Mouse (Mus musculus): Measurements from ENCODE around the gene Hecw1. TPM values are rescaled to one million over a fixed set of nuclear protein-coding genes. Genes with fewer than 3 reads are reported as not detected.
"Not testable (repeated sequence)": the region's sequence is repeated elsewhere in the genome, so short reads cannot be mapped to it uniquely, and the experiment has no call there.

The Hecw1 gene
- polyA plus RNA-seq, 1 experiment = 0.03 TPM

DNA sequence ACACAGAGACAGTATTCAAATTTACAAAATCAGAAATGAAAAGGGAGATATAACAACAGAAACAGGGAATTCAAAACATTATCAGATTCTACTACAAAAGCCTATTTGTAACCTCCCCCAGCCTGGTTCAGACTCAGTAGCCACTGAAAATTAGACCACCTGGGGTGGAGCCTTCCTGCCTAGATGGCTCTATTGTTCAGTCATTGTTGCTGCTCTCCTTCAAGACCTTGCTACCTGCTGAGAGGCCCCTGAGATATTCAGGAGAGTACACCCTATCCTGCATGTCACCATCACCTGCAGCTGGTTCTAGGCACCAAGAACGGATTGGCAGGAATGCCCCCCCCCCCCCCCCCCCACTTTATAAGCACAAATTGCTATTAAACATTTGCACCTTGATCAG is 233.0 kb downstream of the Hecw1 start:
- H3K36me3 ChIP-seq (ENCODE audit: control insufficient read depth, insufficient read depth, low read length) = no peaks in the 10 kb centered on the region
- H3K4me3 ChIP-seq (ENCODE audit: insufficient read depth, low read depth, low read length) = no peak overlapping the region
- 44% methylated on average over 1 of the region's 1 CpGs for WGBS
- no peak for DNase-seq
- H3K27me3 ChIP-seq (replicated peaks; ENCODE audit: control insufficient read depth, insufficient read depth, low read length) = no peaks in the 10 kb centered on the region
- H3K27ac ChIP-seq (ENCODE audit: insufficient read depth, low read depth, low read length) = no peak overlapping the region
- H3K4me1 ChIP-seq (ENCODE audit: control insufficient read depth, insufficient read depth, low read length) = no peaks in the 10 kb centered on the region
- TF ChIP-seq CTCF (conservative IDR thresholded peaks at IDR 0.05; ENCODE audit: insufficient read depth, insufficient read length, low read depth, low read length) (no peak), POLR2A (IDR thresholded peaks at IDR 0.05; ENCODE audit: low read depth, low read length) (no peak)

DNA sequence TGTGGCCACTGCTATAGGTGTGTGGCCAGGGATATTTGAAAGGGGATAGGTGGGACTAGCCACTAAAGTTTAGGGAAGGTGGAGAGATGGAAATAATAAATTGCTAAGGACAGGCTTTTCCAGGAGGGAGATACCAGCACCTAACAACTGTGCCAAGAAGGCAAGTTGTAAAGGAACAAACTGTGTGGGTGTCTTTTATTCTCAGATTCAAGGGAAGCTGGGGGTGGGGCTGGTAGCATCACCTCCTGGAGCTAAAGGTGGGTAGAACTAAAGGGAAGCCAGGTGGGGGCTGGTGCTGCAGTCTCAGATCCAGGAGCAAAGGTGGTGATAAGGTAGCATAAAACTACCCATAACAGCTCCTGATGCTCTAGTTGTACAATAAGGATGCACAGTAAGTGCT is 251.6 kb downstream of the Hecw1 start:
- no peak for TF ChIP-seq CTCF (conservative IDR thresholded peaks at IDR 0.05; ENCODE audit: insufficient read depth, insufficient read length, low read depth, low read length)
- no peak for TF ChIP-seq POLR2A (IDR thresholded peaks at IDR 0.05; ENCODE audit: low read depth, low read length)
- Histone ChIP-seq H3K4me3 (ENCODE audit: insufficient read depth, low read depth, low read length) (no peak overlapping the region), H3K36me3 (ENCODE audit: control insufficient read depth, insufficient read depth, low read length) (no peaks in the 10 kb centered on the region), H3K4me1 (ENCODE audit: control insufficient read depth, insufficient read depth, low read length) (no peaks in the 10 kb centered on the region), H3K27ac (ENCODE audit: insufficient read depth, low read depth, low read length) (no peak overlapping the region), H3K27me3 (replicated peaks; ENCODE audit: control insufficient read depth, insufficient read depth, low read length) (no peaks in the 10 kb centered on the region)
- DNase-seq = no peak

- not testable (repeated sequence) for H3K4me3 ChIP-seq (ENCODE audit: insufficient read depth, low read depth, low read length); H3K27me3 ChIP-seq (replicated peaks; ENCODE audit: control insufficient read depth, insufficient read depth, low read length); H3K36me3 ChIP-seq (ENCODE audit: control insufficient read depth, insufficient read depth, low read length); DNase-seq; H3K4me1 ChIP-seq (ENCODE audit: control insufficient read depth, insufficient read depth, low read length); H3K27ac ChIP-seq (ENCODE audit: insufficient read depth, low read depth, low read length)
- 39% methylated on average over 9 of the region's 9 CpGs for WGBS
These were observed 262.1 kb downstream of the Hecw1 start for GRCm38 (mm10) chr13:14260939-14261338.

GRCm38 (mm10) chr13:14245946-14246345 is 277.1 kb downstream of the Hecw1 start:
- TF ChIP-seq POLR2A (IDR thresholded peaks at IDR 0.05; ENCODE audit: low read depth, low read length) = no peak
- no peak for TF ChIP-seq CTCF (conservative IDR thresholded peaks at IDR 0.05; ENCODE audit: insufficient read depth, insufficient read length, low read depth, low read length)
- Histone ChIP-seq H3K4me3 (ENCODE audit: insufficient read depth, low read depth, low read length) (no peak overlapping the region), H3K4me1 (ENCODE audit: control insufficient read depth, insufficient read depth, low read length) (no peaks in the 10 kb centered on the region), H3K27me3 (replicated peaks; ENCODE audit: control insufficient read depth, insufficient read depth, low read length) (no peaks in the 10 kb centered on the region), H3K27ac (ENCODE audit: insufficient read depth, low read depth, low read length) (no peak overlapping the region), H3K36me3 (ENCODE audit: control insufficient read depth, insufficient read depth, low read length) (no peaks in the 10 kb centered on the region)
- 46% methylated on average over 2 of the region's 2 CpGs for WGBS
- DNase-seq = no peak

DNA sequence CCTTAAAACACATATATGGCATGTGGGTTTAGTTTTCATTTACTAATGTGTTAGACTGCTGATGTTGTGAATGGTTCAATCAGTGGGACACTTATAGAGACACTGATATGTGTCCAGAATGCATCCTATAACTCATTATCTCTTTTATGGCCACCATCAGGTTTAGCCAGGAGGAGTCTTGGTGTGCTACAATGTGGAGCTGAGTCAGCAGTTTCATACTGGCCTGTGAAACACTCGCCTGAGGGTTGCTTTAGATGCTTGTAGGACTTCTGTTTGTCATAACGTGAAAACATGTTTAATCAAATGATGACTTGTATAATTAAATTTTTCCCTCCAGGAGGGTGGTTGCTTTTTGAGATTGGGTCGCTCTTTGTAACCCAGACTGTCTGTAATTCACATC is 343.4 kb downstream of the Hecw1 start:
- no peak overlapping the region for H3K27ac ChIP-seq (ENCODE audit: insufficient read depth, low read depth, low read length)
- no peak for DNase-seq
- H3K27me3 ChIP-seq (replicated peaks; ENCODE audit: control insufficient read depth, insufficient read depth, low read length) = no peaks in the 10 kb centered on the region
- WGBS = 82% methylated on average over 3 of the region's 3 CpGs
- no peak overlapping the region for H3K4me3 ChIP-seq (ENCODE audit: insufficient read depth, low read depth, low read length)
- peaks cover 1% of the 10 kb centered on the region; the same call in 1 of the 2 replicates for H3K36me3 ChIP-seq (ENCODE audit: control insufficient read depth, insufficient read depth, low read length)
- no peaks in the 10 kb centered on the region for H3K4me1 ChIP-seq (ENCODE audit: control insufficient read depth, insufficient read depth, low read length)
- TF ChIP-seq POLR2A (IDR thresholded peaks at IDR 0.05; ENCODE audit: low read depth, low read length) = no peak
- no peak for TF ChIP-seq CTCF (conservative IDR thresholded peaks at IDR 0.05; ENCODE audit: insufficient read depth, insufficient read length, low read depth, low read length)

DNA sequence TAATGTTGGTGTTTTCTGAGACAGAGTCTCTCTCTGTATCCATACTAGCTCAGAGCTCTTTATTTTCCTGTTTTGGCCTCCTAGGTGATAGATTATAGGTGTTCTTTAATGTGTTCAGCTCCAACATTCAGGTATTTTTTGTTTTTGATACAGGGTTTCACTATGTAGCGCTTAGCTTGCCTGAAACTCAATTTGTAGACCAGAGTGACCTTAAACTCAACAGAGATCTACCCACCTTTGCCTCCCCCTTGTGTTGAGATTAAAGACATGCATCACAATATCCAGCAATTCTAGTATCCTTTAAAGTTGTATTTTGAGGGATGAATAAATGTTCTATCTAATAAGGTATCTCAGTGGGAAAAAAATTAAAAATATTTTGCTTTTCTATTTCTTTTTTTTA is 345.0 kb downstream of the Hecw1 start:
- Histone ChIP-seq H3K36me3 (ENCODE audit: control insufficient read depth, insufficient read depth, low read length) (peaks cover 1% of the 10 kb centered on the region; the same call in 1 of the 2 replicates), H3K4me1 (ENCODE audit: control insufficient read depth, insufficient read depth, low read length) (no peaks in the 10 kb centered on the region), H3K27ac (ENCODE audit: insufficient read depth, low read depth, low read length) (no peak overlapping the region), H3K4me3 (ENCODE audit: insufficient read depth, low read depth, low read length) (no peak overlapping the region), H3K27me3 (replicated peaks; ENCODE audit: control insufficient read depth, insufficient read depth, low read length) (no peaks in the 10 kb centered on the region)
- 65% methylated on average over 1 of the region's 1 CpGs for WGBS
- peak; percentile 12 for DNase-seq
- TF ChIP-seq CTCF (conservative IDR thresholded peaks at IDR 0.05; ENCODE audit: insufficient read depth, insufficient read length, low read depth, low read length) (no peak), POLR2A (IDR thresholded peaks at IDR 0.05; ENCODE audit: low read depth, low read length) (no peak)

Other genes with a start within 250 kb of the Hecw1 start
- 9.4 and 9.7 TPM in 2 replicates for gene Mrpl32, start 89.9 kb upstream of the Hecw1 start, polyA plus RNA-seq (2012; rRNA removed)
- 40.4 and 53.1 TPM in 2 replicates for gene Psma2, start 90.0 kb upstream of the Hecw1 start, polyA plus RNA-seq (2012; rRNA removed)
- 7.1 and 8.0 TPM in 2 replicates for gene AW209491, start 106.9 kb upstream of the Hecw1 start, polyA plus RNA-seq (2012; rRNA removed)

Data from kidney, adult 2 months (tissue).